Mouse (Mus musculus) kidney, adult 2 months (tissue): ENCODE results near the gene Nhlh2. TPM values are rescaled to one million over a fixed set of nuclear protein-coding genes. Genes with fewer than 3 reads are reported as not detected.

Experiments
- DNase-seq: peaks from one replicate; pipeline ENCODE4 v3.0.0; 2021
- H3K27ac ChIP-seq: fragments of 200-500 bp; 2 replicates; pipeline ENCODE4 v1.5.1; 2012; ENCODE audit warnings: low read depth, low read length, control low read depth, inconsistent platforms; ENCODE audit not compliant: insufficient read depth
- H3K27me3 ChIP-seq: fragments of 200-500 bp; replicated peaks from 2 replicates; pipeline ENCODE4 v1.6.1; 2012; ENCODE audit warnings: mild to moderate bottlenecking, moderate library complexity, low read length, inconsistent platforms; ENCODE audit not compliant: control insufficient read depth, insufficient read depth
- H3K36me3 ChIP-seq: fragments of 200-500 bp; 2 replicates; pipeline ENCODE4 v1.6.1; 2012; ENCODE audit warnings: mild to moderate bottlenecking, moderate library complexity, low read length, inconsistent platforms; ENCODE audit not compliant: control insufficient read depth, insufficient read depth
- H3K4me1 ChIP-seq: fragments of 200-500 bp; 2 replicates; pipeline ENCODE4 v1.6.1; 2011; ENCODE audit warnings: low read length; ENCODE audit not compliant: control insufficient read depth, insufficient read depth
- H3K4me3 ChIP-seq: fragments of 200-500 bp; 2 replicates; pipeline ENCODE4 v1.5.1; 2011; ENCODE audit warnings: mild to moderate bottlenecking, low read depth, low read length, control low read depth; ENCODE audit not compliant: insufficient read depth
- CTCF ChIP-seq: fragments of 200-500 bp; conservative IDR thresholded peaks from 2 replicates; pipeline ENCODE4 v1.5.1; 2011; ENCODE audit warnings: low read depth, mild to moderate bottlenecking, control low read depth, low read length, moderate library complexity, mixed read lengths; ENCODE audit not compliant: insufficient read depth, insufficient read length
- POLR2A ChIP-seq: fragments of 200-500 bp; IDR thresholded peaks from one replicate; pipeline ENCODE4 v1.6.1; 2011; ENCODE audit warnings: low read depth, low read length, control low read depth
- WGBS: fragments of 180-500 bp; shearing (Covaris S2); methylation state at CpG from one replicate; pipeline ENCODE4 v1.1.7; 2018; 5-methylcytosine and 5-hydroxymethylcytosine counted together
- polyA plus RNA-seq: library from polyadenylated mRNA; depleted of rRNA; stranded (reverse); fragments of >200 nt; gene quantifications from 2 replicates; pipeline ENCODE4 v1.2.3, GENCODE M21; 2012

Nhlh2 gene
- polyA plus RNA-seq, 1 experiment: not detected

DNA sequence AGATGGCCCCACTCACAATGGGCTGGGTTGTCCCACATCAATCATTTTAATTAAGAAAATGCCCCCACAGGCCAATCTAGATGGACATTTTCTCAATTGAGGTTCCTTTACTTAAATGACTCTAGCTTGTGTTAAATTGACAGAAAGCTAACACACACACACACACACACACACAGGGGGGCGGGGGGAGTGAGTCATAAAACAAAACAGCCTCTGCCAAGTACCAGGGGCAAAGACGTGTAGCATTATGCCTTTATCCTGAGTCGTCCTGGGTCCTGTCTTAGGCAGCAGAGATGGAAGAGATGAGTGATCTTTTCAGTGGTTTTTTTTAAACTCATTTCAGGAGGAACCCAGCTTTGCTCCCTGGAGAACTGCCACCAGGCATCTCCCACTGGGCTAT lies 42.2 kb downstream of the Nhlh2 start:
- Histone ChIP-seq H3K36me3 (no peaks in the 10 kb centered on the region), H3K4me3 (no peak overlapping the region), H3K27ac (no peak overlapping the region), H3K4me1 (no peaks in the 10 kb centered on the region), H3K27me3 (no peaks in the 10 kb centered on the region)
- no peak for DNase-seq
- WGBS: 59% methylated on average over 3 of the region's 3 CpGs
- TF ChIP-seq POLR2A (no peak), CTCF (no peak)

DNA sequence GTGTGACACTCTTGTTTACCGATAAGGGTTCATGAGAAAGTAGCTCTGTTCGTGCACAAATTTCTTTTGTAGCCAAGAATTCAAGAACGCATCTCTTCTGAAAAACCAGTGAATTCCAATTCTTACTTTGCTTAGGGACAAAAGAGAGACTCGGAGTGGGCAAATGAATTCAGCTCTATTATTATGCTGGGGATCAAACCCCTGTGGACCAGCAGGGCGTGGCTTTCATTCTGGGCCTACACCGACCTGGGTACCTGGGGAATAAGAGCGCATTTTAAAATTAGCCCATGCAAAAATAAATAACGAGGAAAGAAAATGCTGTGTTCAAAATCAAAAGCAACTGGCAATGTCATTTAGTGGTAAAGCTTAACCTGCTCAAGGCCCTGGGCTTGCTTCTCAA lies 43.4 kb downstream of the Nhlh2 start:
- H3K36me3 ChIP-seq: no peaks in the 10 kb centered on the region
- H3K27ac ChIP-seq: no peak overlapping the region
- DNase-seq: no peak
- H3K4me1 ChIP-seq: no peaks in the 10 kb centered on the region
- 71% methylated on average over 8 of the region's 8 CpGs for WGBS
- TF ChIP-seq CTCF (no peak), POLR2A (no peak)
- no peaks in the 10 kb centered on the region for H3K27me3 ChIP-seq
- no peak overlapping the region for H3K4me3 ChIP-seq

DNA sequence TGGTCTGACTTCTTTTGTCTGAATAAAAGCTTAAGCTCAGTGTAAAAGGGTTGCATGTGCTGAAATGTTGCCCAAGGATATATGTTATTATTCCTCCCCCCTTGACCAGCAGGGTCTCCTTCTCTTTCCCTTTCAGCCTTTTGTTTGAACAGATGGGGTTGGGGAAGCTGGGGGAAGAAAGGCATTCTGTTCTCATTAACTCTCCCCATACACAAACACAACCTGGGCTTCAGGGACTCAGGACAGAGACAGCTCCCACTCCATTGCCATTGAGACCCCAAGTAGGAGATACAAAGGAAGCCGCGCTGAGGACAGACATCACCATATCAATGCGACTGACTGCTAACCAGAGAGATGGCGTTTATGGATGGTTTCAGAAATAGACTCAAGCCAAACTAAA lies 46.0 kb downstream of the Nhlh2 start:
- Histone ChIP-seq H3K4me3 (no peak overlapping the region), H3K4me1 (no peaks in the 10 kb centered on the region), H3K27me3 (no peaks in the 10 kb centered on the region), H3K27ac (no peak overlapping the region), H3K36me3 (no peaks in the 10 kb centered on the region)
- no peak for DNase-seq
- 82% methylated on average over 4 of the region's 4 CpGs for WGBS
- TF ChIP-seq POLR2A: no peak
- TF ChIP-seq CTCF: no peak

DNA sequence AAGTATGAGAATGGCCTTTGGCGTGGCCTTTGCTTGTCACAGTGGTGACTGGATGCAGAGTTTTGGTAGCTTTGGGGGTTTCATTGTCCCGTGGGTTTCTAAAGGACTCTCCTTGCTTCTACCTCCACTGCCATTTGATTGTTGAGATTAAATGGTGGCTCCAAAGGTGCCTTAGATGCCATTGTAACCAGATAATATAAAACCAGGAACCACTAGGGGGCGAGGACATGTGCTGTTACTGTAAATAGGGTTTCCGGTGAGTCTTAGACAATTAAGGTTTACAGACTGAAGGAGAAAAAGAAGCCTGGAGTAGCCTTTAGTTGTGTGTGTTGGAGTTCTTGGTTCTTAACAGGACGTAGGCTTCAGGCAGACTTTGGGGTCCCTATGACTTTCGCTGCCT lies 50.2 kb downstream of the Nhlh2 start:
- Histone ChIP-seq H3K4me1 (no peaks in the 10 kb centered on the region), H3K36me3 (no peaks in the 10 kb centered on the region), H3K27ac (no peak overlapping the region), H3K4me3 (no peak overlapping the region), H3K27me3 (no peaks in the 10 kb centered on the region)
- DNase-seq: no peak
- WGBS: 83% methylated on average over 6 of the region's 6 CpGs
- TF ChIP-seq CTCF: no peak
- TF ChIP-seq POLR2A: no peak

DNA sequence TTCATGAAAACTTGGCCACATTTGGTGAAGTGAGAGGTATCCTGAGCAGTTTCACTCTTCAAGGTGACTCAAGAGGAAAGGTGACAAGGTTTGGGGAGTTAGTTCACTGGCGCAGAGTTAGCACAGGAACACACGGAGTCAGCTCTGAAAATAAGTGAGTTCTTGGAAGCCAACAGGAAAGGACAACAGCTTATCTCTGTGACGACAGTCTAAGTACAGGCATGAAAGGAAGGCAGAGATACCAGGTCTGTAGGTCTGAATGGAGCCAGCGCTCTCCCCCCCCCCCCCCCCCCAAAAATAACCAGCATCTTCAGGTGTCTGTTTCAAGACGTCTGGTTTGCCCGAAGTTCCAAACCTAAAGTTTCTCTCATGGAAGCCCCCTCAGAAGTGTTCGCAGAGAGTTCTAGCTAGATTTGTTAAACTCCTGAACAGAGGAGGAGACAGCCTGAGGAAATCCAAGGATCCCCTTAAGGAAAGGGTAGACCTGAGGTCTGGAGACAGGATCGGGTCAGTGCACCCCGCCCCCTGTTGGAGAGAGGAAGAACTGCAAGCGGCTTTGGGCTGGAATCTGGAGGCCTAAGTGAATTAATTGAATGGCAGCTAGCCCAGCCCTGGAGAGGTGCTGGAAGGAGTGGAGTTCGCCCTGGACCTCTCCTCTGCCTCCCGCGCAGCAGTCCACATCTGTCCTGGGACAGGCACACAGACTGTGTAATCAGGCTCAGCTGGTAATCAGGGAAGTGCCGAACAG lies 52.2 kb downstream of the Nhlh2 start:
- TF ChIP-seq POLR2A: no peak
- peak; percentile 70 for TF ChIP-seq CTCF
- H3K4me1 ChIP-seq: no peaks in the 10 kb centered on the region
- WGBS: 51% methylated on average over 14 of the region's 14 CpGs
- no peaks in the 10 kb centered on the region for H3K27me3 ChIP-seq
- H3K4me3 ChIP-seq: no peak overlapping the region
- H3K27ac ChIP-seq: no peak overlapping the region
- peak; percentile 81 for DNase-seq
- H3K36me3 ChIP-seq: no peaks in the 10 kb centered on the region

DNA sequence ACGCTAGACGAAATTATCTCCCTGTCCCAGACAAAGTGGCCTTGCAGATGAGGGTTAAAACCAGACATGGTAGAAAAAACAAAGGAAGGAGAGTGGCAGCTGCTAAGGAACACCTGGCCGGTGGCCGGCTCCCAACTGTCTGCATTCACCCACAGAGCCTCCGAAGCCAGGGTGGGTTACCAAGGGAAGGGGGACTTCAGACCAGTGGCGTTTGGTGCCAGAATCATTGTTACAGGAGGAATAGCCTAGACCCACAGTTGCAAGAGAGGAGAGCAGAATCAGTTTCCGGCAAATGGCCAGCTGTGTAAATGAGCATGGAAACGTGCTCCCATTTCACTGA lies 52.8 kb downstream of the Nhlh2 start:
- Histone ChIP-seq H3K27ac (no peak overlapping the region), H3K4me1 (no peaks in the 10 kb centered on the region), H3K27me3 (no peaks in the 10 kb centered on the region), H3K4me3 (no peak overlapping the region), H3K36me3 (no peaks in the 10 kb centered on the region)
- WGBS: 48% methylated on average over 8 of the region's 8 CpGs
- TF ChIP-seq CTCF: no peak
- no peak for TF ChIP-seq POLR2A
- no peak for DNase-seq

DNA sequence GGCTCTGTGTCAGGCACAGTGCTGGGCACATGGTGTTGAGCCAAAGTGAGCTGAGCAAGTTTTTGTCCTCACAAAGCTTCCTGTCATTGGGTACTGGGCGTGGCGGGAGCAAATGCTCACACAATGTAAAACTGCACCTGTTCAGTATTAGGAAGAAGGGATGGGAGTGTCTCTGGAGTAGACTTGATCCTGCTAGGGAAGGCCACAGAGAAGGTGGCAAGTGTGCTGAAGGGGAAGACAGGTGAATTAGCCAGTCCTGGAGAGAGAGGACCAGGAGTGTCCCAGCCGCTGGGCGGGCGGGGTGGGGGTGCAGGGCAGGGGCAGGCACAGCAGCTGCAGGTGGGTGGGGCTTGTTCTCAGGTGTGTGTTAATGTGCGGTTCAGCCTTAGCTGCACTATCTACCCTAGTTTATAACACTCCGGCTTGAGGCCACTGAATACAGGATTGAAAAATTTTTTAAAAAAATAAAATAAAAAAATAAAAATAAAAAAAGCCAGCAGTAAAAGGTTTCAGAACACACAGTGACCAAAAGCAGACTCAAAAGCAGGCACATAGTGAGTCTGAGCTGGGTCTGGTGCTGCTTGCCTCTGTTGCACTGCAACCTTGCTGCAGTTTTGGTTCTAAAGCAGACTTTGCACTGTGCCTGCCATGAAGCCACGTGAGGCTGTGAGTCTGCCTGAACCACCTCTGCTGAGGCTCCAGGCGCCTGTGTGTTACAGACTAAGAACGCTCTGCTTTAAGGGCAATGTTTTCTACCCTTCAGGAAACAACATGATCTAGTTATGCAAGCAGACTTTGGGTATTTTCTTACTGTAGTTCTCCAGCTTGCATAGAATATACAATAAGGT lies 53.6 kb downstream of the Nhlh2 start:
- Histone ChIP-seq H3K27ac (no peak overlapping the region), H3K4me3 (no peak overlapping the region), H3K4me1 (no peaks in the 10 kb centered on the region), H3K36me3 (no peaks in the 10 kb centered on the region), H3K27me3 (no peaks in the 10 kb centered on the region)
- TF ChIP-seq POLR2A: no peak
- no peak for TF ChIP-seq CTCF
- DNase-seq: peak; percentile 67
- 72% methylated on average over 10 of the region's 10 CpGs for WGBS
